Mouse (Mus musculus): ENCODE data around the gene Nradd.

Gene Nradd

DNA sequence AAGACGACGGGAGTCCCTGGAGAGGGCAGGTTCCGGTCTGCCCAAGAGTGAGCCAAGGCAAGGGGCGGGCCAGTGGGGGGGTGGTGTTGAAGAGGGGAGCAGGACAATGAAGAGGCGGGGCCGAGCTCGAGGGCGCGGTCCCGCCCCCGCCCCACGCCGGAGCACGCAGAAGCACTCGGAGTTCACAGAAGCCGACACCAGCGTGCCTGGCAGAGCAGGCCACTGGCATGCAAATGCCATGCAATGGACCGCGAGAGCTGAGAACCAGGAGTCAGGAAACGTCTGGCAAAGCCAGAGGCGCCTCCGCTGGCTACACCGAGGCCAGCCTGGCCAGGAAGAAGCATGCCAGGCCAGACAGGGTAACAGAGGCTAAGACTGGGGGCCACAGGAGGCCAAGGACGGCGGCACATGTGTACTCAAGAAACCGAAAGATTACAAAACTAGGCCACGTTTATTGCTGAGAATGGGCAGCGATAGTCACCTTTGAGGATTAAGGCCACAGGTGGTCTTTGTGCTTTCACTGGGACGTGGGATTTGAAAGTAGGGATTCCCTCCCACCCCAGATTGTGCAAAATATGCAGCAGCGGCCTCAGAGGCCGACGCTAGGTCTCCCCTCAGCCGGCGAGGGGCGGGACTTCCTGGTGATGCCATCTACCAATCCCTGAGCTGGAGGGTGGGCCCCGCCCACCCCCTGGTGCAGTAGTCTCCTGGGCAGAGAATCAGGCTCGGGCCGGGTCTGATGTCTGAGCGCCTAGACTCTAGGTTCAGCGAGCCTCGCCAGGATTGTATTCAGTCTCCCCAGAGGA, at the start of gene Nradd:
TSS of gene Nradd (minus strand) at position 92 of the 806 bp plus-strand sequence.
- in situ Hi-C loops (cut with MboI; ENCODE audit: low sequenced_read_pairs), result no loop called here

DNA sequence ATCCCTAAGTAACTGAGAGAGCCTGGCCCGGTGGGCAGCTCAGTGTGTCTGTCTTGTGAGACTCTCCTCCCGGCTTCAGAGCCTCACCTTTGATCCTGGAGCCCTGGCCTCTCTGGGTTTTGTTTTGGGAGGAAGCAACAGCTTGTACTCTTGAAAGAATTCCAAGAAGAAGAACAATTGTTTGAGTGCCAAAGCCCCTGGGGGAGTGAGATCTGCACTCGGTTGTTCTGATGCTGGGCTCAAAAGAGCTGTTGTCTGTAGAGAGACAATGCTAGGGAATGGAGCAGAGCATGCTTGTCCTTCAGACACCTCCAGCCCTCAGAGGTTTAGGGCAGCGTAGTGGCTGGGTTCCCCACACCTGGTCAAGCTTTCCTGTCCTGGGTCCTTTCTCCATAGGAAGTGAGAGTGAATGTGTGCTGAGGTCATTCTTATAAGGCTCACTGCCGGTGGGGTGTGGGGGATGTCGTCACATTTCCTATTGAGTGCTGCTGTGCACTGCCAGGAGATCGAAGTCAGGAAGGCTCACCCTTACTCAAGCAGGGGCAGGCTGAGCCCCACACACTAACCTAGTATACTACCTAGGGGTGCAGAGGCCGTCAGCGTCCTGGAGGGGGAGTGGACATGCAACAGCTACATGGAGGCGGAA, 49.0 kb upstream of the Nradd start:
- in situ Hi-C loops (cut with MboI; ENCODE audit: low sequenced_read_pairs), result no loop called here

DNA sequence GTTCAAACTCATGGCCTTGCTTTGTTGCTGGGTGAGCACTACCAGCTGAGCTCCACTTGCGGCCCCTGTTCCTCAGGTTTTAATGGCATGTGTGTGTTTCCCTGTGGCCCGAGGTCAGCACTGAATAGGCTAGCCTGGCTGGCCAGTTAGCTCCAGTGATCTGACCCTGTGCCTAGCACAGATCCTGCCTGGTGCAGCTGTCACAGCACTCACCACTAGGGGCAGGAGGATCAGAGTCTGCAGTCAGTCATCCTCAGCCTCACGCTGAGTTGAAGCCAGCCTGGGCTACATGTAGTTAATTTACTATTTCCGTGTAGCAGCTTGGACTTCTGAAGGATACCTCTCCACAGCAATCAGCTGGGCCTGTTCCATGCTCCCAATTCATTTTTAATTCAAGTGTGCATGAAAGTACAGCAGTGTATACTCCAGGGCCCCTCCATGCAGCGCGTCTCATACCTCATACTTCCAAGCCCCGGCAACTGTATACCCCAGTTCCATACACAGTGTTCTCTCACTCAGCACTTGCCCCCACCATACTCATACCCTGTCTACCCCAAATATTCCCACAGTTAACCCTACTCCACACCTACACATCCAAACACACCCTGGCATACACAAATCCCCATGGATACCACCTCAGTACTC, 48.3 kb upstream of the Nradd start:
- in situ Hi-C loops (cut with MboI; ENCODE audit: low sequenced_read_pairs), result no loop called here

DNA sequence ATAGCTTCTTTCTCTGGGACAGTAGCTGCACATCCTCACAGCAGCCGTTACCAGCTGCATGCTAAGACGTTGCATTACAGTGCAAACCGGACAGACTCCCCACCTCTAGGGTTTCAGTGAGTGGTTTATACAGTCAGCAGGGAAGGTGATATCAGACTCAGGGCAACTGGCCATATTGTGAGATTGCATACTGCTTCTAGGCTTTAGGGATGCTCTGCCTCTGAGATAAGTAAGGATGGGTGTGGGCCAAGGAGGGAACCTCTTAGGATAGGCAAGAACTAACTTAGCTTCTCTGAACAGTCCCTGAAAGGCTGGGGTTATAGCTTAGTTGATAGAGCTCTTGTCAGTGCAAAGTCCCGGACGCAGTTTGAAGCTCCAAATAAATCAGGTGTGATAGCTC, 45.5 kb upstream of the Nradd start:
- in situ Hi-C loops (cut with MboI; ENCODE audit: low sequenced_read_pairs), result no loop called here

DNA sequence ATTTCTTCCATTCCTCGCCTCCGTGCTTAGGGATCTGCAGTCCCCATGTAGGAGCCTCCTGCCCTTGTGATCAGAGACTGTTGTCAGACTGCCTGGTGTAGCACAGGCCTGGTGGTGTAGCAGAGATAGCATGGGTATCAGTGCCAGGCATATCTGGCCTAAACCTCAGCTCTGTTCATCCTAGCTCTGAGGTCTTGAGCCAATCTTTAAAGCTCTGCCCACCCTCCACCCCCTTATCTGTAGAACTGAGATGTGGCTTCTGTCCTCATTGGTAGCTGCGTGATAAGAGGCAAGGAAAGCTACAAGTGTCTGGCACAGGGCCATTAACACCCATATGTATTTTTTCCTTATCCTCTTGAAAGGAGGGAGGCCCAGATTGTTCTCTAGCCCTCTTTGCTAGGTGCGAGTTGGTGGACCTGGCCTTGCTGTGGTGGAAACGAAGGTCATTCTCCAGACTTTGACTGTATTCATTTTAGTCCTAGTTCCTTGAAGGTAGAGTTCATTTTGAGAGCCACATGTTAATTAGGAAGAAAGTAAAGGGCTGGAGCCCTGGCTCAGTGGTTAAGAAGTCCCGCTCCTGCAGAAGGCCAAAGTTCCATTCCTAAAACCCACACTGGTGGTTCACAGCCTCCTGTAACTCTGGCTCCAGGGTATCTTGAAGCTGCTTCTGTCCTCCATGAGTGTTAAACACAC, 44.5 kb upstream of the Nradd start:
- in situ Hi-C loops (cut with MboI; ENCODE audit: low sequenced_read_pairs), result no loop called here

DNA sequence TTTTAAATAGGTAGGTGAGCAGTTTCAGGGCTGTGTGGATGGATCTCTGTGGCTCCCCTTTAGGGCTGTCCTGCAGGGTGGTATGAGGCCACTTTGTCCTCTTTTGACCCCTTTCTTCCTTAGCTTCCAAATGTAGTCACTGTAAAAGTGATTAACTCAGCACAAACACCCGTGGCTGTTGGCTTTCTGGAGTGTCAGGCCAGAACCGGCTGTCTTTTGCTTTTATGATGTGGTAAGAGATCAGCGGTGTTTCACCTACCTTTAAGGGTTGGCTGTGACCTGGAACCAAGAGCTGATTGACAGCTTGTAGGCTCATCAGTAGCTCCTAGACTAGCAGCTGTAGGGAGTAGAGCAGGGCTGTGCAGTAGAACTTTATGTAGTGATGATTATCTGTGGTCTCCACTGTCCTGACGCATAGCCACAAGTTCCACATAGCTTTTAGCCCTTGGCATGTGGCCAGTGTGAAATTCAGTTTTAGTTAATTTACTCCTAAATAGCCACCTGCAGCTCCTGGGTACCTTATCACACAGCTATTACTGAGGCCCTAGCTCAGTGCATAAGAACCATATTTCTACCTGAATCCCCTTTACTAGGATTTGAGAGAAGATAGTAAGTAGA, 43.1 kb upstream of the Nradd start:
- in situ Hi-C loops (cut with MboI; ENCODE audit: low sequenced_read_pairs), result no loop called here

DNA sequence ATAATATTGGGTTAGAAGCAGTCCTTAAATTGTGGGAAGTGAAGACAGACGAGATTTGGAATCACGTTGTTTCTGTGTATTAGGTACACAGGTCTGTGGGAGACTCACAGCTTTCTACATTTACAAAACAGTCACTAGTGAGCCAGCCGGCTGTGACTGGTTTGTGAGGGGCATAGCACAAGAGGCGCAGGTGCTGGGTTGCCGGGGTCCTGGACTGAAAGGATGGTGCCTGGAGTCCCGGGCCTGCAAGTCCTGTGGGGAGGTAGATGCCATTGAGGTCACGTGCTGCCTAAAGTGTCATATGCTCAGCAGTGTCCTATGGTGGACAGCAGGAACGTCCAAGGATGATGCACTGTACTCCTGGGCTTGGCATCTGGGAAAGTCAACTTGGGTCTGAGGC, 42.1 kb upstream of the Nradd start:
- in situ Hi-C loops (cut with MboI; ENCODE audit: low sequenced_read_pairs), result no loop called here

DNA sequence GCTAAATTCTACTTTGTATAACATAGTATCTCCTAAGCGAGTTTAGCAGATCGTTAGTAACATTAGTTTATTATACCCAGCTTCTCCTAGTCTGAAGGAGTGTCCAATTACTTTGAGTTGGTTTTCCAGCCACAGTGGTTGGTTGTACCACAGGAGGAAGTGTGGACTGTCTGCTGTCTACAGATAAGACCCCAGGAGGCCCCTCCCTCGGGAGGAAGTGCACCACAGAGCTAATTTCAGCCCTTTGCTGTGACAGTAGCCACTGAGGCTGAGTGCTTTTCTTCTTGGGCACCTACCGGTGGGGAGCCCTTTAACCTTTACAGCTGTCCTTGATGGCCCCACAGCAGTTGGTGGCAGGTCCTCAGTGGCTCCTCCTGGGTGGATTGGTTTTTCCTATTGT, 41.7 kb upstream of the Nradd start:
- in situ Hi-C loops (cut with MboI; ENCODE audit: low sequenced_read_pairs), result no loop called here

DNA sequence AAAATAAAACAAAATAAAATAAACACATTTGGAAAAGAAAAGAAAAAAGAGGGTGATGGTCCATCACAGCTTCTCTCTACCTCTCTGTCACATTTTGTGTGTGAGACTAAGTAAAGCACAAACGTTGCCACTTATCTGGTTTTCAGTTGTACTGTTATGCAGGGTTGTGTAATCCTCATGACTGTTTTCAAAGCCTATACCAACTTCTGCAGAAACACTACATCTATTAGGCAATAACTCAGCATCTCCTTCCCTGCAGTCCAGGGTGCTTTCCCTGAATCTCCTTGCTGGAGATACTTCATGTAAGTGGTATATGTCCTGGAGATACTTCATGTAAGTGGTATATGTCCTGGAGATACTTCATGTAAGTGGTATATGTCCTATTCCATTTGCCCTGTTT, 38.6 kb upstream of the Nradd start:
- in situ Hi-C loops (cut with MboI; ENCODE audit: low sequenced_read_pairs), result no loop called here

DNA sequence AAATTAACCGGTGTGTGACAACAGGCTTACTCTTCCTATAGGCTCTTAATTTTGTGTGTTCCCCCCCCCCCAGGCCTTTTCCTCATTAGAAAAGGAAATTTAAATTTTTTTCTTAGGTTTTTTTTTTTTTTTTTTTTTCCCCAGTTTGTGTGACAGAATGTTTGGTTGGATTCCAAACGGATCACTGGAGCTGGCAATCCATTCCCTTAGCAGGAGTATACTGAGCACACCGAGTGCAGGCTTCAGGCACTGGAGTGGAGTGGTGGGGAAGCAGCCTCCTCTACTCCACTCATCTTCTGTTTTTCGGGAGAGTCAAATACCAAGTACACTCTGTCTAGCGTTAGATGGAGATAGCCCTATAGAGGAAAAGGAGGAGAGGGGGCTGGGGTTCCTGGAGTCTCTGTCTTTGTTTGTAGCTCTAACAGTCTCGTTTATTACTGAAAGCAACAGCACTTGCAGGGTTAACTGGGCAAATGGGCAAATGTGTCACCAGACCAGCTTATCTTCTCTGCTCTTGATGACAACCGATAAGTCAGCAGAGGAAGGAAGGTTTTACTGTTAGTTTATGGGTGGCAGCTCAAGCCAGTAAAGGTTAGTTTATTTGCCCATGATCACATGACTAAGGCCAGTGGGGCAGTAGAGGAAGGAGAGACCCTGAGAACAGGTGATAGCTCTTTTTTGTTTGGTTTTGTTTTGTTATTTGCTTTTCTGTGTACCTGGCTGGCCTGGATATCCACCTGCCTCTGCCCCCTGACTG, 36.8 kb upstream of the Nradd start:
- in situ Hi-C loops (cut with MboI; ENCODE audit: low sequenced_read_pairs), result no loop called here

DNA sequence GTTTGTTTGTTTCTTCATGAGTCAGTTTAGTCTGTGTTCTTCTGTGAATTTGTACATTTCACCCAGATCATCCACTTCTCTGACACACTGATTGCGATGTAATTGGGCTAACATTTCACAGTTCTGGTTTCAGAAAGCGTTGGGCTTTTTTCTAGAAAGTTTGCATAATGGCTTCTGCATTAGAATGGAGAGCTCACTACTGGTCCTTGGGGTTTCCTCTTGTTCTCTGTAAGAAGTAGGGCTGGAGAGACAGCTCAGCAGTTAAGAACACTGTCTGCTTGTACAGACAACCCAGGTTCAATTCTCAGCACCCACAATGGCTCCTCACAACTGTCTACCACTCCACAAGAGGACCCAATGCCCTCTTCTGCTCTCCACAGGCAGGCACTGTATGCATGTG, 36.0 kb upstream of the Nradd start:
- in situ Hi-C loops (cut with MboI; ENCODE audit: low sequenced_read_pairs), result no loop called here

DNA sequence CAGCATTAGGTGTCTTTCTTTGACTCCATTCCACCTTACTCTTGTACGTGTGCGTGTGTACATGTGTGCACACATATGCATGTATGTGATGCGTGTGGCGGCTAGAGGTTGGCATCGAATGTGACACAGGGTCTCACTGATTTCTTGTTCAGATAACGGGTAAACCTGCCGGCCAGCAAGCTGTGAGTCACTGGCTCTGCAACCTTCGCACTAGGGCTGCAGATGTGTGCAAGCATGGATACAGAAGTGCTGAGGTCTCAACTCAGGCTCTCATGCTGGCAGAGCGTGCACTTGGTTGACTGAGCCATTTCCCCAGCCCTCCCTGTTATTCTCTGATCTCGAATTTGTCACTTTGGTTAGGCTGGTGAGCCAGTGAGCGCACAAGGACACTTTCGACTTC, 35.3 kb upstream of the Nradd start:
- in situ Hi-C loops (cut with MboI; ENCODE audit: low sequenced_read_pairs), result no loop called here

DNA sequence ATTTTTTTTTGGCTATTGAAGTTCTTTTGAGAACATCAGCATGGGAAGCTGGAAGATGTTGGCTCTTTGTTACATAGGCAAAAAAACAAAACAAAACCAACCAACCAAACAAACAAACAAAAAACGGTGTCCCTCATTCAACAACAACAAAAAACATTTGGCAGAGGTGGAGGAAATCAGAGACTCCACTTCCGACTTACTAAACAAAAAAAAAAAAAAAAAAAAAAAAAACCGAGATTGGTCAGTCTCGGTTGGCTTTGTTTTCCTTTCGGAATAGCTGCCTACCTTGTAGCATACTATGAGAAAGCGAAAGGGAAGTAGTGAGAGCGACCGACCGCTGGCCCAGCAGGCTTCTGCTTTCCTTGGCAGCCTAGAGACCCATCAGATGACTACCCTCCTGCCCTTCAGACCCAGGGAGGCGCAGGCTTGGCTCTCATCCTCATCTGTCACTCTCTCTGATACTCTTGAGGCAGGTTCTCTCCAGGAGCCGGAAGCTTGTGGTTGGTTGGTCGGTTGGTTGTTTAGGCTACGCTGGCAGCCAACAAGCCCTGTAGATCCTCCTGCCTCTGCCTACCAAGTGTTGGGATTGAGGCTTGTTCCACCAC, 33.3 kb upstream of the Nradd start:
- in situ Hi-C loops (cut with MboI; ENCODE audit: low sequenced_read_pairs), result no loop called here

DNA sequence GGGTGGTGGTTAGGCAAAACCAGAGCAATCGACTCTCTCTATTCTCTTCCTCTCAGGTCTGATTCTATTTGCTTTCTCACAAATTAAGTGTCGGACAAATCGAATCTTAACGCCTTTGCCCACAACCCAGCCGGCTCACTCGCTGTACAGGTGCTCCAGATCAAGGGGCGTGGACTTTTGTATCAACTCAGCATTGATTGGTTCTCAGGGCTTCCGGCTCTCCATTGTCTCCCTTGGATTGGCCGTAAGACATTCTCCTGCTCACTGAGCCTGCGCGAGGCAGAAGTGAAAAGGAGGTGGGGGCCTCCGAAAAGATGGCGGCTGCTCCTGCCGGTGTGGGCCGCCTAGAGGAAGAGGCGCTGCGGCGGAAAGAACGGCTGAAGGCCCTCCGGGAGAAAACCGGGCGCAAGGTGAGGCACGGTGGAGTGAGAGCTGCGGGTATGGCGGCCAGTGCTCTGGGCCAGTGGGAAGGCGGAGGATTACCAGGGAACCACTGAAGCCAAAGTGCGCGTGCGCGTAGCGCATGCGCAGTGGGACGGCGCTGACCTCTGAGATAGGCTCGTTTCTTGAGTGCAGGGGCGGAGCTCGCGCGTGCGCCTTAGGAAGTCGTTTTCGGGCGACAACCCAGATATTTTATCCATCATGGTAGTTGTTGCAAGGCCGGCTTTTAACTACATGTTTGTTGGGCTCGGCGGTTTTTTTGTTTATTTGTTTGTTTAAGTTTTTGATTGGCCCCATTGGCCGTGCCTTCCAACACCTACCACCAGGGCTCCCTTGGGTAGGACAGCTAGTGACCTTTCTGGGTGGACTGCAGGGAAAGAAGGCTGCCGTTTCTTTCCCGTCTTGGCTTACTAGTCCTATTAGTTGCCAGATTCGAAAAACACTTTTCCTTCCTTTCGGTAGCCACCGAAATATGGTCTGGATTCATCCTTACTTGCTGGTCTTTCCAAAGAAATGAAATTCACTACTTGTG, 32.3 kb upstream of the Nradd start, which contains the start of gene Ccdc12:
TSS of gene Ccdc12 (plus strand) at position 255 of the 973 bp plus-strand sequence.
- in situ Hi-C loops (cut with MboI; ENCODE audit: low sequenced_read_pairs), result no loop called here

DNA sequence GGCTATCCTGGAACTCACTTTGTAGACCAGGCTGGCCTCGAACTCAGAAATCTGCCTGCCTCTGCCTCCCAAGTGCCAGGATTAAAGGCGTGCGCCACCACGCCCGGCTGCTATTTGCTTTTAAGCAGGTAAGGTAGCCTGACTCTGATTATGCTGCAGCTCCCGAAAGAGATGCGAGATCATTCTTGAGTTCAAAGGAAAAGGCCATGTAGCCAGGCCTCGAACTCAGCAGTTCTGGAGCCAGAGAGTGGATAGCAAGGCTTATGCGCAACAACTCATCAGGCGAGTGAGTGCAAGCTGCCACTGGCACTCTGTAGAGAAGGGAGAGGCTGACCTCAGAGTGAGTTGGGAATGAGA, 31.4 kb upstream of the Nradd start:
- in situ Hi-C loops (cut with MboI; ENCODE audit: low sequenced_read_pairs), result no loop called here

DNA sequence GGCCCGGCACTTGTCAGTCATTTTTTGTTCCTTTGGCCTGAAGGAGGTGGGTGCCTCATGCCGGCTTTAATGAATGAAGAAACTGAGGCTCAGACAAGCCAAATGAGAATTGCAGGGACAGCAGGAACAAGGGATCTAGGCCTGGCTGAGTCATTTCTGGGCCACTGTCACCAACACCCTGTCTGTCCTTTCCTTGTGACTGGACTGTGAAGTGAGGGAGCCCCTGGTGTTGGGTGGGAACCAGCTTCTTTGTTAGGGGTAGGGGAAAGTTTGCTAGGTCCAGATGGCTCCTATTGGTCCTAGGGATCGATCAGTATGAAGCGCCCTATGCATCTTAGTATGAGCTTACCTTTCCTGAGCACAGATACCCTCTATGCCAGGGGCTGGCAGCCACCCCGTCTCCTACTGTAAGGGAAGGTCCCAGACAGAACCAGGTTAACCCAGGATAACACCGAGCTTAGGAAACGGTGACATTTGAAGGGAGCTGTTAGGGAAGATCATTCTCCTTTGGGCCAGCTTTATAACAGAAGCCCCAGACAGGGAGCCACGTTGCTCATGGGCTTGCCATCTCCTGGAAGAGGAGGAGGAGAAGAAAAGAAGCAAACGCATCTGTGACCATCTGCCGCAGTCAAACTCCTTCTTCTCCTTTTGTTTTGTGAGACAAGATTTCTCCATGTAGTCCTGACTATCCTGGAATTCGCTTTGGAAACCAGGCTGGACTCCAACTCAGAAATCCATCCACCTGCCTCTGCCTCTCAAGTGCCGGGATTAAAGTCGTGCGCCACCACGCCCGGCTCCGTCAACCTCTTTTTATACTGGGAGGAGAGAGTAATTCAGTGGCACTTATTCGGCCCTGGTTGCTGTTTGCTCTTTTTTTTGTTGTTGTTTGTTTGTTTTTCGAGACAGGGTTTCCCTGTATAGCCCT, 30.7 kb upstream of the Nradd start:
- in situ Hi-C loops (cut with MboI; ENCODE audit: low sequenced_read_pairs), result no loop called here

DNA sequence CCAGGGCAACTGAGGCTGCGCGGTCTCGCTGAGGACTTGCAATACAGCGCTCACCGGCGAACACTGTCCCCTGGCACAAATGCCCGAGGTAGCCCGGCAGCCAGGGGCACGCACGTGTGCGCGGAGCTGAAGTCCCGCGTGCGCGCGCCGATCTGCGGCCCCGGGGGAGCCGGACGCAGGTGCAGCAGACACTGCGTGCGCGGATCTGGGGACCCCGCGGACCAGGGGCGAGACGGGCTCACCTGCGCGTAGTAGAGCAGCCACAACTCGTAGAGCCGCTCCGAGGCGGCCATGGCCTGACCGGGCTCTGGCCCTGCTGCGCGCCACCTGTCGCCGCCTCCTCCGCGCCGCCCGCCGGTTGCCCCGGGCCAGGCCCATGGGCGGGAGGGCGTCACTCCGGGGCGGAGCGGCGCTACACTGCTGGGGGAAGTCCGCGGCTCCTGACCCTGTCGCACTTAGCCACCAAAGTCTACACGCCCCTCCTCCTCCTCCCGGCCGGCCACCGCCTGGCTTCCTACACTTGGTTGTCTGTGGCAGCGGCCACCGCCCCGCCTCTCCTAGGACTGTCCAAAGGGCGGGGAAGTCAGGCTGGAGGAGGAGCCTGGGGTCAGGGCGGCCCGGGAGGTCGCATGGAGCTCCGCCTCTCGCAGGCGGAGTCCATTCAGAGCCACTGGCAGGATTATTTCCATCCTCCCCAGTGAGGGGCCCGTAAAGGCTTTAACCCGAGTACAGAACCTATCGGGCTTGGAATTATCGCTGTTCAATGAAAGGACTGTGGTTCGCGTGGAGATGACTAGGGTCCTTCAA, 29.6 kb upstream of the Nradd start, which contains the start of gene Nbeal2:
TSS of gene Nbeal2 (minus strand) at position 507 of the 807 bp plus-strand sequence.
- in situ Hi-C loops (cut with MboI; ENCODE audit: low sequenced_read_pairs), result no loop called here

All from CH12F3 (cell line).